ENCODE assay signal across 12 mouse cellular contexts in genomic region chr3:130694041-130694593, GRCm38 (mm10). TPM values are rescaled to one million over a fixed set of nuclear protein-coding genes. Genes with fewer than 3 reads are reported as not detected.
DNase-seq lines count a peak whose midpoint lies in the region; ATAC-seq and TF ChIP-seq lines count a peak whose summit lies in the region.
"Had no signal": no experiment of that assay in that cellular context is flagged by ENCODE, and none has a peak within 500 bp of the region (broad histone marks: within the 10 kb centered on the region; RNA-seq: fewer than 3 reads in every experiment).

No protein-coding gene starts in this region.

- no peaks in the 10 kb centered on the region for H3K27me3 ChIP-seq in liver, postnatal 0 days (ENCODE audit: insufficient read depth, low read length)
- H3K27me3 ChIP-seq: embryonic facial prominence, embryonic 15.5 days; lung, embryonic 15.5 days had no signal

- peak; percentile 50 for DNase-seq in embryo, embryonic 10 days (ENCODE audit: low spot score)
- no peak for DNase-seq in embryo, embryonic 9.5 days (ENCODE audit: extremely low spot score)
- DNase-seq in liver, postnatal 0 days, result no peak
- no peak for DNase-seq in liver
- DNase-seq in brain, embryonic 14.5 days (ENCODE audit: low read depth), result peak; percentile 50
- DNase-seq in kidney, postnatal 36 days, result no peak
- no peak for DNase-seq in cerebellum, adult 11-12 months
- DNase-seq: spleen, adult 18-20 months had no signal

- no peak for TF ChIP-seq EP300 in liver, postnatal 0 days (IDR thresholded peaks at IDR 0.05; ENCODE audit: low read depth)

- no peak overlapping the region for H3K27ac ChIP-seq in liver, postnatal 0 days (ENCODE audit: low read depth)
- H3K27ac ChIP-seq: embryonic facial prominence, embryonic 15.5 days; hindbrain, embryonic 10.5 days; lung, embryonic 15.5 days had no signal

- H3K9ac ChIP-seq in liver, postnatal 0 days (replicated peaks), result no peak overlapping the region
- H3K9ac ChIP-seq: embryonic facial prominence, embryonic 15.5 days; lung, embryonic 15.5 days had no signal

- no peak overlapping the region for H3K4me2 ChIP-seq in liver, postnatal 0 days (ENCODE audit: low read depth, low read length)
- H3K4me2 ChIP-seq: embryonic facial prominence, embryonic 15.5 days; lung, embryonic 15.5 days had no signal

- 64% methylated on average over 9 of the region's 9 CpGs for WGBS in liver, postnatal 0 days (ENCODE audit: insufficient replicate concordance)

- no peaks in the 10 kb centered on the region for H3K9me3 ChIP-seq in liver, postnatal 0 days (ENCODE audit: low read length)
- H3K9me3 ChIP-seq: embryonic facial prominence, embryonic 15.5 days; hindbrain, embryonic 10.5 days; lung, embryonic 15.5 days had no signal

- no peak for TF ChIP-seq POLR2A in brain, embryonic 14.5 days (IDR thresholded peaks at IDR 0.05; ENCODE audit: borderline replicate concordance, extremely low read depth, insufficient read depth, insufficient read length, poor library complexity, severe bottlenecking)

- peaks cover 9% of the 10 kb centered on the region for H3K36me3 ChIP-seq in liver, postnatal 0 days (replicated peaks; ENCODE audit: insufficient read depth, low read length)

- peak; percentile 77 for TF ChIP-seq CTCF in liver, postnatal 0 days (IDR thresholded peaks at IDR 0.05; ENCODE audit: low read depth)
- TF ChIP-seq CTCF in brain, embryonic 14.5 days (IDR thresholded peaks at IDR 0.05; ENCODE audit: borderline replicate concordance, extremely low read depth, insufficient read depth, insufficient read length), result no peak

- H3K4me1 ChIP-seq in liver, postnatal 0 days (ENCODE audit: insufficient read depth), result peaks cover 22% of the 10 kb centered on the region

- H3K4me3 ChIP-seq in liver, postnatal 0 days (ENCODE audit: low read depth, low read length), result no peak overlapping the region
- H3K4me3 ChIP-seq: embryonic facial prominence, embryonic 15.5 days; hindbrain, embryonic 10.5 days; lung, embryonic 15.5 days had no signal

- ATAC-seq in liver, postnatal 0 days, result no peak
- 0 out of 2 replicates have a peak, but pooled peaks have one; percentile 35 for ATAC-seq in neutrophil, adult 5-6 weeks (ENCODE audit: extremely low read depth, insufficient number of reproducible peaks, low FRiP score, poor library complexity, severe bottlenecking)

RNA-seq across cellular contexts. Expression of gene Ostc, which starts 15.1 kb away (rescaled TPM):
- 171 and 178 TPM in 2 replicates for polyA plus RNA-seq in liver, postnatal 0 days (2015; fragmentation: Nextera tagmentation; extraction: Ambion mirVana)
- 123 and 139 TPM in 2 replicates for polyA plus RNA-seq in brain, embryonic 14.5 days (2012; rRNA removed)
- 73.9 and 88.2 TPM in 2 replicates for total RNA-seq in neutrophil, adult 5-6 weeks (2017)

RNA-seq across cellular contexts. Expression of gene Rpl34, which starts 36.1 kb away (rescaled TPM):
- polyA plus RNA-seq in liver, postnatal 0 days (2015; fragmentation: Nextera tagmentation; extraction: Ambion mirVana), result 539 and 549 TPM in 2 replicates
- 1,791 and 2,202 TPM in 2 replicates for polyA plus RNA-seq in brain, embryonic 14.5 days (2012; rRNA removed)
- total RNA-seq in neutrophil, adult 5-6 weeks (2017), result 1,485 and 1,678 TPM in 2 replicates

Comparison
In these comparisons a context has a peak if more than half of its experiments do, and no peak if none do; other contexts are left out.
1. DNase-seq: peak in embryo, embryonic 10 days (single experiment) and brain, embryonic 14.5 days (single experiment); none in embryo, embryonic 9.5 days (single experiment), liver, postnatal 0 days (single experiment), liver (single experiment), kidney, postnatal 36 days (0 of 2) and cerebellum, adult 11-12 months (single experiment).